Mouse (Mus musculus): ENCODE measurements at regions not wholly inside any gene's neighbourhood (a gene's known extent, or its start where the extent isn't known, plus 50 kb on each side); places are given as distances from the start of the nearest gene placed in this dataset.

- TF ChIP-seq CTCF (IDR thresholded peaks at IDR 0.05; ENCODE audit: control insufficient read depth, insufficient read depth, insufficient replicate concordance, low read depth, low read length) (no peak), POLR2A (IDR thresholded peaks at IDR 0.05; ENCODE audit: control insufficient read depth, low read depth, low read length) (no peak)
These were observed 54.0 kb upstream of the Msx2 start for GRCm38 (mm10) chr13:53526880-53527279.
